Mouse (Mus musculus) frontal cortex, postnatal 25 days (tissue): ENCODE results near the gene Plekhh3.
A peak's percentile ranks its signal among the peaks of the same experiment; 100 is the strongest.

Experiments used
- DNase-seq, 2 experiments: peaks; one replicate each; pipeline ENCODE4 v3.0.0; 2022; ENCODE audit warnings: low spot score in 2 of 2

Plekhh3 gene

DNA sequence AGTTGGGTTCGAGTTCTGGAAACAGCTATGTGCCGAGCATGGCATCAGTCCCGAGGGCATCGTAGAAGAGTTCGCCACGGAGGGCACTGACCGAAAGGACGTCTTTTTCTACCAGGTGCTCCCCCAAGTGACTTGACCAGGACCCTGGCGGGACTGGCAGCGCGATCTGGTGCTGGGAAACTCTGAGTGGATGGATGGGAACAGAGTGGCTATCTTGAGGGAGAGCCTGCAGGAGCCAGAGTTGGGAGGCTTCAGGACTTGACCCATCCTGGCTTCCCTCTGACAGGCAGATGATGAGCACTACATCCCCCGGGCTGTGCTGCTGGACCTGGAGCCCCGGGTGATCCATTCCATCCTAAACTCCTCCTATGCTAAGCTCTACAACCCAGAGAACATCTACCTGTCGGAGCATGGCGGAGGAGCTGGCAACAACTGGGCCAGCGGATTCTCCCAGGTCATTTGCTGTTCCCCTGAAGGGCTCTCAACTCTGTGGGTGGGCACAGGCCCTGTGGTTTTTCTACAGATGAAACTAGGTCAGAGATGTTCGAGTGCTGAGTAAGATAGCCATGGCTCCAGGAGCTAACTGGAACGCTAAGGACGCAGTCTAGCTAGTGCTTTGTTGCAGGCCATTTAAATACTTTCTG, 50.5 kb downstream of the Plekhh3 start:
- no peak for DNase-seq

DNA sequence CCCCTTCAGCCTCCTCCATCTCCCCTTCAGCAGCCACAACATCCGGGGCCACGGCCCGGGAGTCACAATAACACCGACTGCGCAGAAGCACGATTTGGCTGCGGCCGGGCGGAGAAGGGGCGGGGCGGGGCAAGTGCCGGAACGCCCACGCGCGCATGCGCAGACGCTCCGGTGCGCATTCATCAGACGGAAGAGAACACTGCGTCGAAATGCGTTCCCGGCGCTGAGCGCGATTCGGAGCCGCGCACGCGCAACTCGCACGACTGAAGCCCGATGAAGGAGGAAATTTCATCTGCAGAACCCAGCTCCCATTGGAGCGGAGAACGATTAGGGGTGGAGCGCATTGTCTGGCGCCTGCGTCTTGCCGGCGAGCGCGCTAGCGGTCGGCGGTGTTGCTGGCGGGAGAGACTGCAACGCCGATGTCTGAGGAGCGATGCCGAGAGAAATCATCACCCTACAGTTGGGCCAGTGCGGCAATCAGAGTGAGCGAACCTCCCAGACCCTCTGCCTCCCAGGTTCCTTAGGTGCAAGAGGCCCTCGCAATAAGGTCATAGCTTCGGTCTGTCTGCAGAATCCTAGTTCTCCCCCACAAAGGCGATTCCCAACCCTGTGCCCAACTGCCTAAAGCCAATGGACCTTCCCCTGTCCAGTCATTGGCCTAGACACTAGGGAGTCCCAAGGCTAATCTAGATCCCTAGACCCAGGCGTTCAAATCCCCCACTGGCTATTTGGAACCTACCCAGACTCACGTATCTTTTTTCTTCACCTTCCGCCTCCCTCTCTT, 51.2 kb downstream of the Plekhh3 start, which contains the start of the genes Retreg3 and Tubg1:
Gene Retreg3 (minus strand): TSS at position 133 of the 784 bp plus-strand sequence.
Gene Tubg1 (plus strand): TSS at position 178 of the 784 bp plus-strand sequence.
- DNase-seq = peak; percentile 98 to 99

DNA sequence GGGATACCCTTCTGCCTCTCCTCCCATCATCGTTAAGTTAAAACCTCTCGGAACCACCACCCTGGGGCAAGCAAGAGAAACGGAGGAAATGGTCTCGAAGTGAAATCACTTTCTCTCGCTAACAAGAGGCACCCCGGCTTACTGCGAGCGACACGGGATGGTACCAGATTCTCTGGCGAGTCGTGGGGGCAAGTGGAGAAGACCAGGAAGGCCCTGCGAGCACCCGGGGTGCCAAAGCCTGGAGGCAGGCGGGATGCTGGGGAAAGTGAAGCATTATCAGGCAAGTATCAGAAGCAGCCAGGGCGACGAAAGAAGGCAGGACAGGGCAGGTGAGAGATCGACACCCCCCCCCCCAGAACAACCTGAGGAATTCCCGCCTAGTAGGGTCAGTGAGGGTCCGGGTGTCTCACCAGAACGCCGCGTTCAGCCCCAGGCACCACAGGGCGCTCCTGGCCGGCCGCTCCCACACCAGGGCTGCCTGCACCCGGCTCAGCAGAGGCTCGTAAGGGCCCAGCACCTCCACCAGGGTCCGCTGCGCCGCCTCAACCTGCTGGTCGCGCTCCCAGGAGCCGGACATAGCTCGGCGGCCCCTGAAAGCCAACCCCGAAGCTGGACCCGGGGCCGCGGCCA, 51.9 kb downstream of the Plekhh3 start:
- DNase-seq = no peak

DNA sequence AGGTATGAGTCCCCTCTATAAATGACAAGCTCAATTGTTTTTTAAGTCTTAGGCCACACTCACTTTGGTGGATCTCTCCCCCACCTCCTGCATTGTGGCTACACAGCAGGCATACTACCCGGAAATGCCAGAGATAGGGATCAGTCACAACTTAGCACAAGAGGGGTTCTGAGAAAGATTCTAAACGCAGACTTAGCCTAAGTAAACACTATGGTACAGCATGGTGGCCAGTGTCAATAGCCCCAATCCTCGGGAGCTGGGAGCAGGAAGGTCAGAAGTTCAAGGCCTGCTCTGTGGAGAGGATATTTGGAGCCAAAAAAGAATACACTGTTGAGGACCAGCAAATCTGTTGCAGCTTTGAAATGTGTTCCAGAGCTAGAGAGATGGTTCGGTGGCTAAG, 53.0 kb downstream of the Plekhh3 start:
- no peak for DNase-seq

DNA sequence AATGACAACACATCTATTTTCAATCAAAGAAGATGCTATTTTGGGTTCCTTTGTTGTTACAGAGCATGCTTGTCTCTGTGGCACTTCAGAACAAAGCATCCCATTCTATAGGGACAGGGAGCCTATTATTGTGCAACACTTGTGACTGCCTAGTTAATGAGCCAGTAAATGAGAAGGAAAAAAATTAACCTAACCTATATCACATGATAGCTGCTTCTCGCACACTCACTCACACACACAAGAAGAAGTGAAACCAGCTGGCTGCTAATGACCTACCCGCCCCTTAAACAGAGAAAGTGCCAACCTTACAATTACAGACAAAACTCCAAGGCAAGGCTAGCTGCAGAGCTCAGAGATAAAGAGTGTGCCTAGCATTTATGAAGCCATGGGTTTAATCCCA, 55.6 kb downstream of the Plekhh3 start:
- DNase-seq = no peak
